ENCODE assay signal across 35 mouse cellular contexts in the genomic region with DNA sequence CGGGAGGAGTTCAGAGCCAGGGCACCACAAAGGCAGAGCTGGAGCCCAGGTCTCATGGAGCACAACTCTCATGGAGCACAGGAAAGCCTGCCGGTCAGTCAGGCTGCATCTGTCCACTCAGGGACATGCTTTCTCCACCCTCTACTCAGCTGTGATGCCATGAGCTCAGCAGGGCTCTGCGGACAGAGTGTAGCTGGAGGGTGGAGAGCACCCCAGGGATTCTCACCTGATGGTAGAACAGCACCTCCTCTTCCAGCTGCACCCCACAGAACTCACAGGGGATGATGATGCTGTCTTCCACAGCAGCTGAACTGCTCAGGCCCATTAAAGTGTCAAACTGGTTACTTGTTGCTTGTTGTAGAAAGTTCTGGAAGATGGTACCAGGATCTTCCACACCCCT.
"Had no signal": no experiment of that assay in that cellular context is flagged by ENCODE, and none has a peak within 500 bp of the region (broad histone marks: within the 10 kb centered on the region; RNA-seq: fewer than 3 reads in every experiment).

No protein-coding gene starts in this region.

- DNase-seq: heart, postnatal 10 days; heart, postnatal 14 days; heart, postnatal 36 days; heart, postnatal 4 days; kidney, adult 11 months; kidney, adult 18-20 months; kidney, adult 2 months; kidney, adult 8-10 months; kidney, adult 9 months; kidney, postnatal 10 days; kidney, postnatal 14 days; kidney, postnatal 25 days; kidney, postnatal 36 days; kidney, postnatal 4 days; layer of hippocampus, adult 9-11 months; layer of hippocampus, postnatal 36 days had no signal

- ATAC-seq: hindbrain, embryonic 16.5 days; hindbrain, postnatal 0 days; inflammation-experienced regulatory T-cells, adult 6 months; intestine, embryonic 15.5 days; intestine, embryonic 16.5 days; intestine, postnatal 0 days had no signal

- H3K9ac ChIP-seq: heart, embryonic 12.5 days; heart, embryonic 13.5 days; heart, embryonic 15.5 days; hindbrain, embryonic 12.5 days; hindbrain, embryonic 13.5 days; hindbrain, embryonic 14.5 days; hindbrain, embryonic 15.5 days; intestine, embryonic 15.5 days; kidney, embryonic 15.5 days had no signal

- H3K4me3 ChIP-seq: heart, embryonic 10.5 days; heart, embryonic 12.5 days; heart, embryonic 13.5 days; heart, embryonic 15.5 days; hindbrain, embryonic 10.5 days; hindbrain, embryonic 12.5 days; hindbrain, embryonic 13.5 days; hindbrain, embryonic 15.5 days; intestine, embryonic 15.5 days; kidney, embryonic 15.5 days; layer of hippocampus, adult 2 months had no signal

- H3K27ac ChIP-seq: heart, embryonic 10.5 days; heart, embryonic 13.5 days; heart, embryonic 15.5 days; hindbrain, embryonic 10.5 days; hindbrain, embryonic 12.5 days; hindbrain, embryonic 13.5 days; hindbrain, embryonic 14.5 days; hindbrain, embryonic 15.5 days; hindbrain, postnatal 0 days; intestine, embryonic 15.5 days; kidney, embryonic 15.5 days; kidney, postnatal 0 days; layer of hippocampus, adult 2 months had no signal

- H3K9me3 ChIP-seq: heart, embryonic 10.5 days; heart, embryonic 12.5 days; heart, embryonic 13.5 days; heart, embryonic 15.5 days; hindbrain, embryonic 10.5 days; hindbrain, embryonic 12.5 days; hindbrain, embryonic 13.5 days; hindbrain, embryonic 15.5 days; intestine, embryonic 15.5 days; kidney, embryonic 15.5 days had no signal

- H3K4me1 ChIP-seq: heart, embryonic 10.5 days; heart, embryonic 12.5 days; heart, embryonic 13.5 days; heart, embryonic 15.5 days; hindbrain, embryonic 10.5 days; hindbrain, embryonic 12.5 days; hindbrain, embryonic 13.5 days; hindbrain, embryonic 15.5 days; intestine, embryonic 15.5 days; kidney, embryonic 15.5 days had no signal

- H3K4me2 ChIP-seq: heart, embryonic 11.5 days; heart, embryonic 12.5 days; heart, embryonic 13.5 days; heart, embryonic 15.5 days; hindbrain, embryonic 12.5 days; hindbrain, embryonic 13.5 days; hindbrain, embryonic 14.5 days; hindbrain, embryonic 15.5 days; intestine, embryonic 15.5 days; kidney, embryonic 15.5 days had no signal

- H3K27me3 ChIP-seq: heart, embryonic 12.5 days; heart, embryonic 13.5 days; heart, embryonic 15.5 days; hindbrain, embryonic 12.5 days; hindbrain, embryonic 13.5 days; hindbrain, embryonic 15.5 days; intestine, embryonic 15.5 days; kidney, embryonic 15.5 days had no signal
